Mouse (Mus musculus) liver, embryonic 18 days (tissue): ENCODE measurements around the gene Twist2. TPM values are rescaled to one million over a fixed set of nuclear protein-coding genes. Genes with fewer than 3 reads are reported as not detected.

Experiments used
- polyA plus RNA-seq: library from polyadenylated mRNA; depleted of rRNA; stranded (reverse); fragments of >200 nt; gene quantifications from 2 replicates; pipeline ENCODE4 v1.2.3, GENCODE M21; 2012; rRNA removed

The Twist2 gene
- 0.29 and 0.31 TPM in 2 replicates for polyA plus RNA-seq

GRCm38 (mm10) chr1:91800967-91801843, at the start of gene Twist2:
Twist2 (plus strand) TSS chr1:91801461.

